14 mouse cellular contexts compared by ENCODE assay signal in genomic region chr1:169051863-169052257, GRCm38 (mm10).
A peak's percentile ranks its signal among the peaks of the same experiment; 100 is the strongest.
DNase-seq lines count a peak whose midpoint lies in the region; ATAC-seq and TF ChIP-seq lines count a peak whose summit lies in the region.
"Had no signal": no experiment of that assay in that cellular context is flagged by ENCODE, and none has a peak within 500 bp of the region (broad histone marks: within the 10 kb centered on the region; RNA-seq: fewer than 3 reads in every experiment).

No protein-coding gene starts in this region.

- no peak overlapping the region for H3K4me2 ChIP-seq in hindbrain, embryonic 11.5 days (replicated peaks; ENCODE audit: low read depth, low read length)
- H3K4me2 ChIP-seq in neural tube, embryonic 13.5 days: peak overlapping the region; percentile 30
- H3K4me2 ChIP-seq: limb, embryonic 15.5 days had no signal

- H3K4me1 ChIP-seq in kidney, adult 2 months (ENCODE audit: control insufficient read depth, insufficient read depth, low read length): peaks cover 11% of the 10 kb centered on the region
- H3K4me1 ChIP-seq in hindbrain, embryonic 11.5 days (replicated peaks; ENCODE audit: control insufficient read depth, insufficient read depth, low read length): no peaks in the 10 kb centered on the region
- peaks cover 14% of the 10 kb centered on the region for H3K4me1 ChIP-seq in midbrain, embryonic 10.5 days
- peaks cover 12% of the 10 kb centered on the region; the same call in 1 of the 2 replicates for H3K4me1 ChIP-seq in neural tube, embryonic 13.5 days (replicated peaks)
- H3K4me1 ChIP-seq: limb, embryonic 15.5 days had no signal

- no peak overlapping the region for H3K4me3 ChIP-seq in kidney, adult 2 months (ENCODE audit: insufficient read depth, low read depth, low read length)
- H3K4me3 ChIP-seq in hindbrain, embryonic 11.5 days (ENCODE audit: low read depth, low read length): no peak overlapping the region
- peak overlapping the region; percentile 24; the same call in 1 of the 2 replicates for H3K4me3 ChIP-seq in midbrain, embryonic 10.5 days
- no peak overlapping the region for H3K4me3 ChIP-seq in neural tube, embryonic 13.5 days
- H3K4me3 ChIP-seq: left cerebral cortex, adult 2 months; limb, embryonic 15.5 days had no signal

- peak; percentile 6 for DNase-seq in kidney, adult 2 months
- no peak for DNase-seq in kidney, adult 11 months
- DNase-seq in hindbrain, embryonic 11.5 days (ENCODE audit: low spot score): peak; percentile 28
- DNase-seq in midbrain, embryonic 10.5 days (ENCODE audit: low spot score): peak; percentile 14
- DNase-seq in kidney, adult 8-10 months: no peak
- DNase-seq in left cerebral cortex, postnatal 10 days (ENCODE audit: extremely low spot score in 1 of 2, low spot score in 2 of 2): no peak
- DNase-seq: adrenal gland, adult 8-10 months; cerebellum, adult 9-10 months; lung, adult 18-20 months; lung, postnatal 4 days; thymus, adult 18-20 months had no signal

- H3K9me3 ChIP-seq in hindbrain, embryonic 11.5 days (ENCODE audit: control insufficient read depth, low read length): no peaks in the 10 kb centered on the region
- H3K9me3 ChIP-seq in midbrain, embryonic 10.5 days (replicated peaks): no peaks in the 10 kb centered on the region
- H3K9me3 ChIP-seq in neural tube, embryonic 13.5 days: no peaks in the 10 kb centered on the region
- H3K9me3 ChIP-seq: limb, embryonic 15.5 days had no signal

- TF ChIP-seq CTCF in kidney, adult 2 months (conservative IDR thresholded peaks at IDR 0.05; ENCODE audit: insufficient read depth, insufficient read length, low read depth, low read length): no peak

- H3K27ac ChIP-seq in kidney, adult 2 months (ENCODE audit: insufficient read depth, low read depth, low read length): no peak overlapping the region; the same call in 1 of the 2 replicates
- no peak overlapping the region for H3K27ac ChIP-seq in hindbrain, embryonic 11.5 days (ENCODE audit: low read depth, low read length)
- H3K27ac ChIP-seq in midbrain, embryonic 10.5 days (replicated peaks): 0 out of 2 replicates have a peak overlapping the region, but pooled peaks have one; percentile 7
- no peak overlapping the region for H3K27ac ChIP-seq in neural tube, embryonic 13.5 days (replicated peaks)
- H3K27ac ChIP-seq: left cerebral cortex, adult 2 months; limb, embryonic 15.5 days had no signal

- no peak for TF ChIP-seq POLR2A in kidney, adult 2 months (IDR thresholded peaks at IDR 0.05; ENCODE audit: low read depth, low read length)

- intact Hi-C loops in left cerebral cortex, postnatal 10 days (cut with DNase I): no loop called here

- no peaks in the 10 kb centered on the region for H3K36me3 ChIP-seq in kidney, adult 2 months (ENCODE audit: control insufficient read depth, insufficient read depth, low read length)
- no peaks in the 10 kb centered on the region for H3K36me3 ChIP-seq in hindbrain, embryonic 11.5 days (ENCODE audit: control insufficient read depth, insufficient read depth, low read length)
- no peaks in the 10 kb centered on the region for H3K36me3 ChIP-seq in midbrain, embryonic 10.5 days
- H3K36me3 ChIP-seq in neural tube, embryonic 13.5 days: no peaks in the 10 kb centered on the region
- H3K36me3 ChIP-seq: limb, embryonic 15.5 days had no signal

- ATAC-seq in hindbrain, embryonic 11.5 days (ENCODE audit: low FRiP score): peak; percentile 66; the same call in 1 of the 2 replicates
- ATAC-seq in neural tube, embryonic 13.5 days (ENCODE audit: low read depth): no peak

- H3K9ac ChIP-seq in hindbrain, embryonic 11.5 days (ENCODE audit: low read depth, low read length): no peak overlapping the region
- H3K9ac ChIP-seq in neural tube, embryonic 13.5 days: no peak overlapping the region
- H3K9ac ChIP-seq: limb, embryonic 15.5 days had no signal

- H3K27me3 ChIP-seq in kidney, adult 2 months (replicated peaks; ENCODE audit: control insufficient read depth, insufficient read depth, low read length): no peaks in the 10 kb centered on the region
- no peaks in the 10 kb centered on the region for H3K27me3 ChIP-seq in hindbrain, embryonic 11.5 days (ENCODE audit: control insufficient read depth, insufficient read depth, low read length)
- peaks cover 12% of the 10 kb centered on the region; the same call in 1 of the 2 replicates for H3K27me3 ChIP-seq in midbrain, embryonic 10.5 days (ENCODE audit: low read depth, poor library complexity, severe bottlenecking)
- no peaks in the 10 kb centered on the region for H3K27me3 ChIP-seq in neural tube, embryonic 13.5 days
- H3K27me3 ChIP-seq: limb, embryonic 15.5 days had no signal

- 75% methylated on average over 8 of the region's 8 CpGs for WGBS in kidney, adult 2 months
- 51% methylated on average over 8 of the region's 8 CpGs for WGBS in hindbrain, embryonic 11.5 days
- WGBS in midbrain, embryonic 10.5 days: 67% methylated on average over 8 of the region's 8 CpGs
- WGBS in neural tube, embryonic 13.5 days: 52% methylated on average over 8 of the region's 8 CpGs

Comparison
In these comparisons a context has a peak if more than half of its experiments do, and no peak if none do; other contexts are left out.
1. DNase-seq: peak in kidney, adult 2 months (single experiment), hindbrain, embryonic 11.5 days (single experiment) and midbrain, embryonic 10.5 days (single experiment); none in kidney, adult 11 months (single experiment), kidney, adult 8-10 months (0 of 2) and left cerebral cortex, postnatal 10 days (0 of 2).